Mouse (Mus musculus): ENCODE measurements at regions not wholly inside any gene's neighbourhood (a gene's known extent, or its start where the extent isn't known, plus 50 kb on each side); places are given as distances from the start of the nearest gene placed in this dataset.

GRCm38 (mm10) chr13:47642341-47642740 is 519.9 kb downstream of the Rnf144b start:
- TF ChIP-seq CTCF (IDR thresholded peaks at IDR 0.05; ENCODE audit: low read depth) (peak; percentile 45; the same call in 1 of the 2 replicates), EP300 (optimal IDR thresholded peaks at IDR 0.05) (no peak)
